Mouse (Mus musculus) kidney, embryonic 16.5 days (tissue): ENCODE data around the gene Clcn3. TPM values are rescaled to one million over a fixed set of nuclear protein-coding genes. Genes with fewer than 3 reads are reported as not detected.

ENCODE experiments used
- ATAC-seq: fragments of 200-750 bp; cut with Nextera tagmentation; 2 replicates; pipeline ENCODE4 v1.8.0; 2017; ENCODE audit warnings: moderate TSS enrichment; ENCODE audit not compliant: low FRiP score, low TSS enrichment
- H3K27ac ChIP-seq: fragments of 300-500 bp; sonication (generic); 2 replicates; pipeline ENCODE4 v1.5.1; 2014; ENCODE audit warnings: low read length
- H3K27me3 ChIP-seq: fragments of 300-500 bp; sonication (generic); 2 replicates; pipeline ENCODE4 v1.6.1; 2014; ENCODE audit warnings: low read length, control low read depth, mixed read lengths; ENCODE audit not compliant: insufficient read depth
- H3K36me3 ChIP-seq: fragments of 300-500 bp; sonication (generic); 2 replicates; pipeline ENCODE4 v1.6.1; 2014; ENCODE audit warnings: low read length, control low read depth, mixed read lengths; ENCODE audit not compliant: insufficient read depth
- H3K4me1 ChIP-seq: fragments of 300-500 bp; sonication (generic); 2 replicates; pipeline ENCODE4 v1.6.1; 2014; ENCODE audit warnings: low read length, control low read depth, mixed read lengths; ENCODE audit not compliant: insufficient read depth
- H3K4me2 ChIP-seq: fragments of 300-500 bp; sonication (generic); replicated peaks from 2 replicates; pipeline ENCODE4 v1.6.1; 2014; ENCODE audit warnings: low read depth, low read length
- H3K4me3 ChIP-seq: fragments of 300-500 bp; sonication (generic); 2 replicates; pipeline ENCODE4 v1.5.1; 2014; ENCODE audit warnings: mild to moderate bottlenecking, low read length
- H3K9ac ChIP-seq: fragments of 300-500 bp; sonication (generic); replicated peaks from 2 replicates; pipeline ENCODE4 v1.6.1; 2014; ENCODE audit warnings: low read length
- H3K9me3 ChIP-seq: fragments of 300-500 bp; sonication (generic); 2 replicates; pipeline ENCODE4 v1.6.1; 2016; ENCODE audit warnings: low read length, control low read depth
- WGBS: fragments of 180-500 bp; shearing (Covaris S2); extraction: QIAGEN DNeasy Blood & Tissue Kit; methylation state at CpG from one replicate; pipeline ENCODE4 v1.1.7; 2014; 5-methylcytosine and 5-hydroxymethylcytosine counted together
- polyA plus RNA-seq: library from polyadenylated mRNA; unstranded; fragments of >200 nt; fragmentation: Nextera tagmentation; extraction: Ambion mirVana; gene quantifications from 2 replicates; pipeline ENCODE4 v1.2.1, GENCODE M21; 2015

The Clcn3 gene
- polyA plus RNA-seq, 1 experiment from 2014 or later: 29.8 TPM

DNA sequence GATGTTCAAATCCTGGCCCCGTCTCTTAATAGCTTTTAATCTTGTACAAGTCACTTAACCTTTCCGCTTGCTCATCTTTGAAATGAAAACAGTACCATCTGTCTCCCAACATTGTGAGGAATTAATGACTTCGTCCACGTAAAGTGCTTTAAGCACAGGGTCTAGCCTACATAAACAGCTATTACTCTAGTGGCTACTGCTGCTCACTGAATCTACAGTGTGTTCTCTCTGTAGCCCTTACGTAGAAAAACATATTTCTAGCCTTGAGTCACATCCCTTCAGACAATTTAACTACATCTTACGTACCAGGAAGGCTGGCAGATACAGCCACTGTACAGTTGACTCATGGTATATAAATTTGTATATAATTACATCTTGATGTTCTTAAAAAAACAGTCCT is 118.2 kb downstream of the Clcn3 start:
- Histone ChIP-seq H3K9me3 (no peaks in the 10 kb centered on the region), H3K36me3 (no peaks in the 10 kb centered on the region), H3K4me2 (no peak overlapping the region), H3K4me1 (no peaks in the 10 kb centered on the region), H3K4me3 (no peak overlapping the region), H3K27me3 (no peaks in the 10 kb centered on the region), H3K27ac (no peak overlapping the region), H3K9ac (no peak overlapping the region)
- no peak for ATAC-seq
- 70% methylated on average over 6 of the region's 6 CpGs for WGBS

DNA sequence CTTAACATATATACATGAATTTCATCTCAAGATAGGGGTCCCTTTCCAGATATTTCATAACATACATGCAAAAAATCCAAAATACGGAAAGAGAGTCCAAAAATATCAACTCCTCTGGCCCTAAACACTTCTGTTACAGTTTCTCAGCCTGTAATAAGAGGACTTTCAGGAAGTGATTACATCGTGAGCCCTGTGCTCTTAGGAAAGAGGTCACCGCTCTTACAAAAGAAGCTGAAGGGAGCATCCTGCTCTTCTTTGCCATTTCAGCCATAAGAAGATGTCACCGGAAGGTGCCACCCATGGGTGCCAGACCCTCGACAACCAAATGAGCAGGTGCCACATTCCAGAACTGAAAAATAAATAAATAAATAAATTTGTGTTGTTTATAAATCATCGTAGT is 121.3 kb downstream of the Clcn3 start:
- 86% methylated on average over 6 of the region's 6 CpGs for WGBS
- H3K36me3 ChIP-seq: no peaks in the 10 kb centered on the region

DNA sequence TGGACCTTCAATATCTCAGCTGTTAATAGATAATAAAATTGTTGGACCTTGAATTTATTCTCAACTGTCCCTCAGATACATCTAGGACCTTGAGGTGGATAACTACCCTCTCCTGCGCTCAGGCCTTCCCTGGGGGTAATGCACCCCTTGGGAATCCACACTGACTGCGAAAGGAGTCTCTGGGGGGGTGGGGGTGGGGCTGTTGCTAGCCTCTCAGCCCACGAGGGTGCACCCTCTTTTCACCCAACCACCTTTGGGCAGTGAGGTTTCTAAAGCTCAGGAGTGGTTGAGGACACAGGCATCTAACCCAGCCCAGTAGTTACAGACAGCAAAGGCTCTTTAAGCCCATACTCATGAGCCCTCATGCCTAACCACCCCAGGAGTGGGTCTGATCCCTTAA is 122.4 kb downstream of the Clcn3 start:
- H3K36me3 ChIP-seq: no peaks in the 10 kb centered on the region
- H3K4me3 ChIP-seq: no peak overlapping the region
- H3K4me1 ChIP-seq: no peaks in the 10 kb centered on the region
- no peak overlapping the region for H3K9ac ChIP-seq
- WGBS: 73% methylated on average over 3 of the region's 3 CpGs
- H3K4me2 ChIP-seq: no peak overlapping the region
- no peaks in the 10 kb centered on the region for H3K27me3 ChIP-seq
- H3K27ac ChIP-seq: no peak overlapping the region
- no peak for ATAC-seq
- H3K9me3 ChIP-seq: no peaks in the 10 kb centered on the region

More for the DNA sequence above, 121.3 kb downstream of the Clcn3 start:
- Histone ChIP-seq H3K4me3 (no peak overlapping the region), H3K4me1 (no peaks in the 10 kb centered on the region), H3K9ac (no peak overlapping the region), H3K9me3 (no peaks in the 10 kb centered on the region), H3K4me2 (no peak overlapping the region), H3K27me3 (no peaks in the 10 kb centered on the region), H3K27ac (no peak overlapping the region)
- no peak for ATAC-seq

Other genes starting within 250 kb of the Clcn3 start
- 100 and 112 TPM in 2 replicates for gene Hpf1, start 92.9 kb downstream of the Clcn3 start, polyA plus RNA-seq
- 20.4 and 21.6 TPM in 2 replicates for gene Nek1, start 9.9 kb upstream of the Clcn3 start, polyA plus RNA-seq
- gene Sh3rf1, start 240.6 kb upstream of the Clcn3 start, polyA plus RNA-seq: 23.3 and 26.7 TPM in 2 replicates